Mouse (Mus musculus) common myeloid progenitor, adult 5-6 weeks (primary cell): ENCODE measurements at regions not wholly inside any gene's neighbourhood (a gene's known extent, or its start where the extent isn't known, plus 50 kb on each side); places are given as distances from the start of the nearest gene placed in this dataset.

ENCODE experiments used
- ATAC-seq: replicated peaks from 2 replicates; pipeline ENCODE4 v1.8.0; 2016; ENCODE audit warnings: low read depth, mild to moderate bottlenecking, moderate TSS enrichment, inconsistent platforms; ENCODE audit not compliant: poor library complexity, severe bottlenecking

- no peak for ATAC-seq
Observed at GRCm38 (mm10) chr19:30419556-30420280, 129.7 kb downstream of the Dkk1 start.

DNA sequence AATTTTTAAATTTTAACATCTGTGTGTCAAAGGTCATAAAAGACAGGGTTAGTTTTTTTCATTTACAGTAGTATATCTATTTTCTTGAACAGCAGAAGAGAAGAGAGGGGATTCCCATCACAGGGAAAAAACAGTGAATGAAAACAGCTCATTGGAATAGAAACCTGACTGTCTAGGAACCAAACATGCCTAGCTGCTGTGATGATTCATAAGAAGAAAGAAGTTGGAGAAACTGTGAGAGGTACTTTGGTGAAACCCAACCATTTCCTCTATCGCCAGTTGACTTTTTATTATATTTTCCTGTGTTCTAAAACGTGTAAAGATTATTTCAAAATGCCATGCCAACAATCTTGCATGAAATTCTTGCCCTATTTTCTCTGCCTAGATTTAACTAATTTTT is 123.8 kb downstream of the Dkk1 start:
- no peak for ATAC-seq

DNA sequence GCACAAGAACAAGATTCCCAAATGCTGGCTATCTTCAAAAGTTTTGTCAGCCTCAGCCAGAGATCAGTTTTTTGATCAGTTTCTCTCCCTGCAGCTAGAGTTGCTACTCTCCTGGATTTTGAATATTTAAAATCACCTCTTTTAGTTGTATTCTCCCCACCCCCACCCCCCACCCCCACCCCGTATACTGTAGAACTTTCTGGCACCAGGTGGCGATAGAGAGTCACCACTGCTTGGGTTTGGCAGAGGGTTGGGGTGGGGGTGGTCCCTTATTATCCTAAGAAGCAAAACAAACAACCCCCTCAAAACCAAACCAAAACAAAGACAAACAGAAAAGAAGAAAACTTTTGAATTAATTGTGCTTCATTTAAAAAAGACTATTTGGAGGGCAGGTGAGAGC is 122.0 kb downstream of the Dkk1 start:
- ATAC-seq = no peak

DNA sequence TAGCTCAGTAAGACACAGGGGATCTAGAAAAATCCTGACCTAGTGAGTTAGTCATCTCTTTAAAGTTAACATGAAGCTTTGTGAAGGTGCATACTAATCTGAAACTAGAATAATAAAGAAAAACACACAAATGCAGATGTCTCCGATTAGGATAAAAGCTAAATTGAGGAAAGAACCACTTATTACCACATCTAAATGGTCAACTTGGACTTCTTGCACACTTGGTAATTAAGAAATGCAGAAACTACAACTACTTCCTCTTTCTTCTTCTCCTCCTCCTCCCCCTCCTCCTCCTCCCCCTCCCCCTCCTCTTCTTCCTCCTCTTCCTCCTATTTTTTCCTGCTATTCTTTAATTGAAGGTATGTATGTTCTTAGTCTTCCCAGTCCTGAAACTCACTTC is 116.3 kb downstream of the Dkk1 start:
- no peak for ATAC-seq

- no peak for ATAC-seq
Observed at GRCm38 (mm10) chr19:30435054-30435738, 114.3 kb downstream of the Dkk1 start.

GRCm38 (mm10) chr19:30450869-30451542 is 98.5 kb downstream of the Dkk1 start:
- no peak for ATAC-seq

DNA sequence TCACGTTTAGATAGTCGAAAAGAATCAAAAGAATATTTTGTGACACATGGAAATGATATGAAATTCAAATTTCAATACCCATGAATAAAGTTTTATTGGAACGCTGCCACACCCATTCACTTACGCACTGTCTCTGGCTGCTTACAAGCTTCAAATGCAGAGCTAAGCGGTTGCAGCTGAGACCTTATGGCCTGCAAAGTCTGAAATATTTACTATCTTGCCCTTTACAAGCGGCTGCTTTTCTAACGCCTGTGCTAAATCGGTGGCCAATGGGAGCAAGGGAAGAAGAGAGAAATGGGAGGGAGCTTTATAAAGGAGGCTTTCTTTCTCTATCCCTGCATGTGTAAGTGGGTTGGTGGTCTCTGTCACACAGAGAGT is 97.9 kb downstream of the Dkk1 start:
- no peak for ATAC-seq

GRCm38 (mm10) chr19:30452671-30453070 is 96.8 kb downstream of the Dkk1 start:
- no peak for ATAC-seq

DNA sequence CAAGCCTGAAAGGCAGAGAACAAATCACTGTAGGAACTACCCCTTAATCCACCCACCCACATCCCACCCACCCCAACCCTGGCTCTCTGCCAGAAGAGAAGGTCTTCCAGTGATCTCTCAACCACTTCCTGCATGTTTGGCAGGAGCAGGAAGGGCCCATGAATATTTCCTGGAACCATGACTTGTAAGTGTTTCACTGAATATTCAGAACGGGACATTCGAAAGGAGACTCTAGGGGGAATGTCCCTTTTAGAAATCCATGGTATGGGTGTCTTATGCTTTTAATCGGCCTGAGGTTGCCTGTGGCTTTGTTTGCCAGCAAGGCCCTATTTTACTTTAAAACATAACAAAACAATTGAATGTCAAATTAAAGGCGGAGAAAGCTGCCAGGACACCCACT is 66.0 kb downstream of the Dkk1 start:
- no peak for ATAC-seq

- ATAC-seq = no peak
Observed at GRCm38 (mm10) chr19:30489786-30490185, 59.7 kb downstream of the Dkk1 start.

GRCm38 (mm10) chr19:30490916-30491315 is 58.5 kb downstream of the Dkk1 start:
- peak; percentile 54; the same call in 1 of the 2 replicates for ATAC-seq
